Mouse (Mus musculus): ENCODE measurements around the gene Fam234b.

The Fam234b gene

GRCm38 (mm10) chr6:135182925-135183324 lies 14.9 kb upstream of the Fam234b start:
- peak in 1 of 2 experiments; percentile 58 for DNase-seq (ENCODE audit: low spot score in 2 of 2)

GRCm38 (mm10) chr6:135183961-135184360 lies 13.8 kb upstream of the Fam234b start:
- no peak for DNase-seq (ENCODE audit: low spot score in 2 of 2)

- no peak for DNase-seq (ENCODE audit: low spot score in 2 of 2)
Observed at GRCm38 (mm10) chr6:135187076-135187917, 10.5 kb upstream of the Fam234b start.

DNA sequence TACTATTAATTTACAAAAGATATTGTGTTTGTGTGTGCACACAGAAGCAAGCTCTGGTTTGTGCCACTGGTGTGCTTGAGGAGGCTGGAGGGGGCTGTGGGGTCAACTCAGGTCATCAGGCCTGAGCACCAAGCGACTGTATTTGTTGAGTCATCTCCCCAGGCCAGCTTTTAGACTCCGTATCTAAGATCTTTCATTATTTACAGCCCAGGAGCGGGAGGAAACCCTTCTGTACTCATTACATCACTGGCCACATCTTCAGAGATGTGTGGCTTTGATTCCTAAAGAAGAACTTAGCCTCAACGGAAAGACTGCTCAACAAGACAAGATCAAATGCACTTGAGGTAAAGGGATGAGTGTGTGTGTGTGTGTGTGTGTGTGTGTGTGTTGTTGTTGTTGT lies 9.1 kb upstream of the Fam234b start:
- no peak for DNase-seq (ENCODE audit: low spot score in 2 of 2)

GRCm38 (mm10) chr6:135190122-135190521 lies 7.7 kb upstream of the Fam234b start:
- DNase-seq (ENCODE audit: low spot score in 2 of 2) = no peak

DNA sequence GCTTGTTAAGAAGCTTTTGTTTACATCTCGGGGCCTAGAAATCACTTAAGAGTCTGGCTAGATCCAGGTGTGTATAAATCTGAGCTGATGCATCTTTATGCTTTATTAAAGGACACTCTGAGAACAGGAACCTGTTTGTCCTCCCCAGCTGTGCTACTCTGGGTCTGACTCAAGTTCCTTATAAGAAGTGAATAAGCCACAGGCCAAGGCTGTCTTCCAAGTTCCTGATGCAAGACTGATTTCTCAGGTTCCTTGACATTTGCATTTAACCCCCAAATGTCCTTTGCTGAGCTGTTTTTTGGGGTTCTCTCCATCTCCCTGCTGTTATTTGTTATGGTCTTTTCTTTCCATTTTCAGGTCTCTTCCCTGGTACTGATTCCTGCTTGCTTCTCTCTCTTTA lies 5.9 kb upstream of the Fam234b start:
- DNase-seq (ENCODE audit: low spot score in 2 of 2) = no peak

DNA sequence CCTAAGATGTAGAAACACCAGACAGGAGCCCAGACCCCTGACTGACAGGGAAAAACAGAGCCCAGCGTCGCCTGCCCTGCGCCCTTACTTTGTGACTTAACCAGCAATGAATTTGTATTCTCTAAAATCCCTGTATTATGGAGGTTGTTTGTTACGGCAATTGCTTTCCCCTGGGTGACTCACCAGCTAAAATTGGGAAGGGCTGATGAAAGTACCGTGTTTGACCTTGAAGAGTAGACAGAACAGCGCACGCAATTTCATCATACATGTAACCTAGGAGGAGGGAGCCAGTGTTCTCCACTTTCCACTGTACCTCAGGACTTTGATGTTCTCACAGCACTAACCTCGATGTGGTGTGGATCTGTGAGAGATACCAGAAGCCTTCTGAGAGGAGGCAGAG lies 4.8 kb upstream of the Fam234b start:
- peak in 1 of 2 experiments; percentile 52 for DNase-seq (ENCODE audit: low spot score in 2 of 2)

- peak in 1 of 2 experiments; percentile 52 for DNase-seq (ENCODE audit: low spot score in 2 of 2)
Observed at GRCm38 (mm10) chr6:135193733-135194132, 4.0 kb upstream of the Fam234b start.

DNA sequence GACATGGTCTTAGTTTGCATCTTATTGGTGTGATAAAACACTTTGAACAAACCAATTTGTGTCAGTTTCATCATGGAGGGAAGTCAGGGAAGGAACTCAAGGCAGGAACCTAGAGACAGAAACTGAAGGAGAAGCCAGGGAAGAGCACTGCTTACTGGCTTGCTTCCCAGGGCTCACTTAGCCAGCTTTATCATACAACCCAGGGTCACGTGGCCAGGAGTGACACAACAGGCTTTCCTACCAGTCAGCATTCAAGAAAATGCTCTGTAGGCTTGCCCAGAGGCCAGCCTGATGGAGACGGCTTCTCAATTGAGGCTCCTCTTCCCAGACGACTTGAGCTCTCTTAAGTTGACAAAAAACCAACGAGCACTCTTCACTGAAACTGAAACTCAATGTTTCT lies 2.9 kb upstream of the Fam234b start:
- DNase-seq (ENCODE audit: low spot score in 2 of 2) = no peak

- no peak for DNase-seq (ENCODE audit: low spot score in 2 of 2)
Observed at GRCm38 (mm10) chr6:135196707-135197106, 1.1 kb upstream of the Fam234b start.

DNA sequence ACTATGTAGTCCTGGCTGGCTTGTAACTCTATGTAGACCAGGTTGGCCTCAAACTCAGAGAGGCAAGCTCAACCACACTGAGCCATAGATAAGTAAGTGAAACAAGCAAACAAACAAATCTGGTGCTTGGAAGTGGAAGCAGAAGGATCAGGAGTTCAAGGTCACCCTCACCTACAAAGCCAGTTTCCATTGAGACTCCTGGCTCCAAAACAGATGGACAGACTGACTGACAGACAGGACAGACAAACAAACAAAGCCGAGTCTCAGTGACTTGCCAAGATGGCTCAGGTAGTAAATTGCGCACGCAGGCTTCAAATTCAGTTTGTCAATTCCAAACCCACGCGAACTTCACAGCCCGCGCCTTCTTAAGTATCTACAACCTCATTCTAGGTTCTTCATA lies 331 bp upstream of the Fam234b start:
- DNase-seq (ENCODE audit: low spot score in 2 of 2) = no peak

DNA sequence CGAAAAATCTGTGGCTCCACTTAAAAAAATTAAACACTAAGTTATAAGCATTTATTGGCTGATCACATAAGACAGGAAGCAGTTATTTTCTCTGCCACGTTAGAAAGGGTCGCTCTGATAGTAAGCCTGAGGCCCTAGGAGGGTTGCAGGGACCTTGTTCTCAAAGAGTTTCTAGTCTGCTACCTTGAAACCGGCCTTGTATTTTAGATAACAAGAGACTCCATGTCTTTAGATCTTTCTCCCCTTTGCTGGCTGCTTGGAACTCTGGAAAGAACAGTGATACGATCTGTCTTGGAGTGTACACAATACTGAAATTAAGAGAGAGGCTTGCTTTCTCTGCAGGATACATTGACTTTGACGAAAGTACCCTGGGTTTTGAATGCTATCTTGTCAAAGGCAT lies 949 bp downstream of the Fam234b start:
- DNase-seq (ENCODE audit: low spot score in 2 of 2) = no peak

DNA sequence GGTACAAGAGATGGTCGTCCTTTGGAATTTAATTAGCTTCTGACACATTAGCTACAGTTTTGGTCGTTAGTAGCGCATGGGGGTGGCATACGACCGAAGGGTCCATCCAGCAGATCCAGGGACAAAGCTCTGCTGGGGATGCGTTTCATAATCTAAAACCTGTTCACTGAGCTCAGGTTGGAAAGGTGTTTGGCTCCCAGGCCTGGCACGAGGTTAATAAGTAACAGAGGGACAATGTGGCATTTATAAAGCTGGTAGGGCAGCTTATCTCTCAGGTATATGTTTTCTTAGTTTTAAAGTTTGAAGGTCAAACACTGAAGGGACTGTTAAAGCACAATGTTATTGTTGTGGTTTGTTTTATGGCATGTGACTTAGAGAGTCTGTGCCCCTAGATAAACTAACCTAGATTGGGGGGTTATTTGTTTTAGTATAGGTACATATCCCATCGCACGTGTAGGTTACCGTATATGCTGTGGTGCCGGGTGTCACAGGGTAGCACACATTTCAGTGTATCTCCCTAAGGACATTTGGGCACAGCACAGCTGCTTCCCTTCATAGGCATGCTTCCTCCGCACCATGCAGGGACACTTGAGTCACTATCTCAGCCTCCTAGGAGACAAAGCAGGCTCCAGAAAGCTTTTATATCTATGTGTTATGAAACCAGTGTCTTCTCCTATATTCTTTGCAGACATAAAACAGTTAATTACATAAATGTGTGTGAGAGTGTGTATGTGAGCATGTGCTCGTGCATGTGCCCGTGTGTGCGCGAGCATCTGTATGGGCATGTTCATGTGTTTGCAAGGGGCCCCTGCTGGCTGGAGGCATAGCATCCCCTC lies 2.6 kb downstream of the Fam234b start:
- no peak for DNase-seq (ENCODE audit: low spot score in 2 of 2)

DNA sequence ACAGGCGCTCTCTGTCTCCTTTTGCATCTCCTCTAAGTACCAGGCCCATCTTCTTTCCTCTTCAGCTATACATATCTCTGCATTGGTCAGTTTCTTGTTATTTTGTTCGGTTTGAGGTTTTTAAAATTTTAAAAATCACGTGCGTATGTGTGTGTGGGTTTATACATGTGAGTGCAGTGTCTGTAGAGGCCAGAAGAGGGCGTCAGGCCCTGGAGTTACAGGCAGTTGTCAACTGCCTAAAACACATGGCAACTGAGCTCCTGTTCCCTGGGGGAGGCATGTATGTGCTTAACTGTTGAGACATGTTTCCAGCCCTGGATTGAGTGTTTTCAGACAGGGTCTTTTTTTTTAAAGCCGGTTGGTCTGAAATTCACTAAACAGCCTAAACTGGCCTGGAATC lies 4.9 kb downstream of the Fam234b start:
- no peak for DNase-seq (ENCODE audit: low spot score in 2 of 2)

DNA sequence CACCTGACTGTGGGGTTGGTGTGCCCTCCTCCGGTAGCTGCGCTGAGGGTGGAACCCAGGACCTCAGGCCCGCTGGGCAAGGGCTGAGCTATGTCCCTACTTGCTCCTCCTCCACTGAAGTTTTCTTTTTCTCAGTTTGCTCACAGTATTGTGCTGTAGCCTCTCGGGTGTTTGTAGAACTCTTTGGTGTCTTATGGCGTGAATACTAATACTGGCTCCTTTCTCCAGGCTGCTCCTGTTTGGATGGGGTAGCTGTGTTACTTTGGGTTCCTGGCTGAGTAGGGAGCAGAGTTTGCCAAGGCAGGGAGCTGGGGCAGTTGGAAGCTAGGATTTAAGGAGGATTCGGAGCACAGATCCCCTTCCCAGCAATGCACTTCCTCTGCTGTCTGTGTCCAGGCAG lies 6.0 kb downstream of the Fam234b start:
- DNase-seq (ENCODE audit: low spot score in 2 of 2) = no peak

- DNase-seq (ENCODE audit: low spot score in 2 of 2) = no peak
Observed at GRCm38 (mm10) chr6:135204869-135205268, 7.1 kb downstream of the Fam234b start.

DNA sequence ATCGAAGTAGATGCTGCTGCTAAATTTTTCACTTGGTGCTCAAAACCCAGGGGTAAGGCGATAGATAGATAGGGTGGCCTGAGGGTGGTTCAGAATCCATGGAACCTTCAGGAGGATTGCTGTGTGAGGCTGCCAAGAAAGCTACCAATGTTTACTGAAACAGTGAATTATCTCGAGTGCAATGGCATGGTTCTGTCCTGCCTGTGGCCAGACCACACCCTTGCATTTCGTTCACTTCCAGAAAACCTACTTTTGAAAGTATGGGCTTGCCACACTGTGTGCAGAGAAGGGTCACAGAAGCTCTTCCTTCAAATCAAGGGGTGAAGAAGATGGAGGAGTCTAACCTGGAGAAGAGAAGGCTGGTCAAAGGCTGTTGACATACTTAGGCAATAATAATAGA lies 8.0 kb downstream of the Fam234b start:
- DNase-seq (ENCODE audit: low spot score in 2 of 2) = no peak

- DNase-seq (ENCODE audit: low spot score in 2 of 2) = no peak
Observed at GRCm38 (mm10) chr6:135206909-135207308, 9.1 kb downstream of the Fam234b start.

DNA sequence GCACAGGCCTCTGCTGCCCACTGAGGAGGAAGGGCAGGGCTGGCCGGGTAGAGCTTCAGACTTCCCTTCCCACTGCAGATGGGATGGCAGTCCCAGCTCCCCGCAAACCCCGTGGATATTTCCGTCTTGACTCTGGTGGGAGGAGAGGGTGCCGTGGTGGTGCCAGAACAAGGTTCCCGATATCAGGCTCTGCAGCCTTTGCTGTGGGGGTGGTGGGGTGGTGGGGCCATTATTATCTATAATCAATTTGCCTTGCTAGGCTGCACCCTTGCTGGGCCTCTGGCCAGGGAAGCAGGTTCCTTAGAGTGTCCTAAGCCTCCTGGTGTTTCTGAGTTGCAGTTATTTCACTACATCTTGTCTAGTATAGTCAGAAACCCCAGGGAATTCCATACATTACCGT lies 13.4 kb downstream of the Fam234b start:
- no peak for DNase-seq (ENCODE audit: low spot score in 2 of 2)

GRCm38 (mm10) chr6:135212666-135213065 lies 14.9 kb downstream of the Fam234b start:
- DNase-seq (ENCODE audit: low spot score in 2 of 2) = no peak

- no peak for DNase-seq (ENCODE audit: low spot score in 2 of 2)
Observed at GRCm38 (mm10) chr6:135218330-135218729, 20.6 kb downstream of the Fam234b start.

DNA sequence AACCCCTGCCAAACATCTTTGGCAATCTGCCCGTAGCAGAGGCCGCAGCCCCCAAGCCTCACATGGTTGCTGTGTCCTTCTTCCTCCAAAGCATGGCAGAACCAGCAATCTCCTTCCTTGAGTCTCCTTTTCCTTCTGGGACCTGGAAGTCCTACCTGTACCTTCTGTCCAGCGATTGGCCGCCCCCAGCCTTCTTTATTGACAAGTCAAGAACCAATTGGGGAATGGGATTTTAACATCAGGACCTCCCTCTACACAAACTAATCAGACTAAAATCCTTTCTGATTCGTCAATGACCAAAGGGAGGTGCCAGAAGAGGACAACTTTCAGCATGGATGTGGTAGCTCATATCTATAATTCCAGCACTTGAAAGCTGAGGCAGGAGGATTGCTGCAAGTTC lies 22.1 kb downstream of the Fam234b start:
- no peak for DNase-seq (ENCODE audit: low spot score in 2 of 2)

All from urinary bladder, postnatal 4 days (tissue).